In the genomic region with DNA sequence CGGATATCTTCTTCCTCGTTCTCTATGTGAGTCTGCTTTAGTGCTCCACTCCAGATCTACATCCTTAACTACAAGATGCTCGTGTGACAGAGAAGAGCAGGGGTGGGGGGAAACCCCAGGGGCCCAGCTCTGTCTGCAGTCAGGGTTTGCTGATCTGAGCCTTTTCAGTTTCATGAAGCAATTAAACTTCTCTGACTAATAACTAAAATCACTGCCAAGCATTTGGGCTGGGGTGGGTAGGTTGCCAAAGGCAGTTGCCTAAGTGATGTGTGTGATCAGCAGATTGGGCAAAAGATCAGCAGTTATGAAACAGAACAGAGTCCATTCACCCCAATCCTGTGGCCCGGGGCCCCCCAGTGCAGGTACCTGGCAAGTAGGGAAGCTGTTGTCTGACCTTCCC, we compare ENCODE assay signal across 11 mouse cellular contexts.
DNase-seq lines count a peak whose midpoint lies in the region; ATAC-seq lines count a peak whose summit lies in the region.
"Had no signal": no experiment of that assay in that cellular context is flagged by ENCODE, and none has a peak within 500 bp of the region (broad histone marks: within the 10 kb centered on the region; RNA-seq: fewer than 3 reads in every experiment).

No protein-coding gene starts in this region.

- no peak overlapping the region for H3K4me3 ChIP-seq in intestine, embryonic 16.5 days (ENCODE audit: low read length)
- H3K4me3 ChIP-seq: embryonic facial prominence, embryonic 15.5 days; liver, embryonic 15.5 days had no signal

- peak; percentile 23 to 65 for DNase-seq in kidney, postnatal 25 days
- no peak for DNase-seq in kidney, postnatal 10 days
- DNase-seq in NIH3T3 (ENCODE audit: low read depth): peak; percentile 88
- peak; percentile 64 for DNase-seq in fat pad, adult 2 months (ENCODE audit: extremely low read depth, low read depth, low spot score)
- DNase-seq in layer of hippocampus, adult 9-10 months (ENCODE audit: low spot score): peak; percentile 53
- DNase-seq in right cerebral cortex, adult 2 months (ENCODE audit: low spot score in 2 of 2): no peak
- DNase-seq: midbrain, embryonic 14.5 days had no signal

- H3K27me3 ChIP-seq in intestine, embryonic 16.5 days (replicated peaks; ENCODE audit: control insufficient read depth, insufficient read depth, low read length): no peaks in the 10 kb centered on the region
- H3K27me3 ChIP-seq: embryonic facial prominence, embryonic 15.5 days; liver, embryonic 15.5 days had no signal

- H3K4me1 ChIP-seq in intestine, embryonic 16.5 days (ENCODE audit: control insufficient read depth, insufficient read depth, low read length): peaks cover 9% of the 10 kb centered on the region

- H3K9ac ChIP-seq in intestine, embryonic 16.5 days (ENCODE audit: low read depth, low read length): no peak overlapping the region
- H3K9ac ChIP-seq: embryonic facial prominence, embryonic 15.5 days; liver, embryonic 15.5 days had no signal

- no peak overlapping the region for H3K4me2 ChIP-seq in intestine, embryonic 16.5 days (ENCODE audit: low read depth, low read length)
- H3K4me2 ChIP-seq: embryonic facial prominence, embryonic 15.5 days; liver, embryonic 15.5 days had no signal

- ATAC-seq in intestine, embryonic 16.5 days: no peak
- ATAC-seq in frontal cortex, adult (ENCODE audit: low TSS enrichment): no peak

- no peak overlapping the region for H3K27ac ChIP-seq in intestine, embryonic 16.5 days (ENCODE audit: low read length)
- H3K27ac ChIP-seq: embryonic facial prominence, embryonic 15.5 days; liver, embryonic 15.5 days had no signal

- H3K36me3 ChIP-seq in intestine, embryonic 16.5 days (ENCODE audit: control insufficient read depth, insufficient read depth, low read length): no peaks in the 10 kb centered on the region
- H3K36me3 ChIP-seq: embryonic facial prominence, embryonic 15.5 days; liver, embryonic 15.5 days had no signal

- 87% methylated on average over 4 of the region's 4 CpGs for WGBS in intestine, embryonic 16.5 days

- no peaks in the 10 kb centered on the region for H3K9me3 ChIP-seq in intestine, embryonic 16.5 days (ENCODE audit: control insufficient read depth, low read length)
- H3K9me3 ChIP-seq: embryonic facial prominence, embryonic 15.5 days; liver, embryonic 15.5 days had no signal

Comparison
In these comparisons a context has a peak if more than half of its experiments do, and no peak if none do; other contexts are left out.
1. DNase-seq: peak in kidney, postnatal 25 days (2 of 2), NIH3T3 (single experiment), fat pad, adult 2 months (single experiment) and layer of hippocampus, adult 9-10 months (single experiment); none in kidney, postnatal 10 days (single experiment) and right cerebral cortex, adult 2 months (0 of 2).